Mouse (Mus musculus) ES-E14 (cell line): ENCODE measurements around the gene Antxr1. TPM values are rescaled to one million over a fixed set of nuclear protein-coding genes. Genes with fewer than 3 reads are reported as not detected.

Experiments
- DNase-seq: peaks from one replicate; pipeline ENCODE4 v3.0.0-alpha.2; 2013; ENCODE audit warnings: low read depth, low spot score
- H3K27ac ChIP-seq: 2 replicates; pipeline ENCODE4 v1.5.1; 2012; ENCODE audit warnings: low read depth, mild to moderate bottlenecking, low read length, moderate library complexity, mixed read lengths; ENCODE audit not compliant: poor library complexity, insufficient read depth, severe bottlenecking
- H3K36me3 ChIP-seq: 2 replicates; pipeline ENCODE4 v1.6.1; 2012; ENCODE audit warnings: mild to moderate bottlenecking, low read length, moderate library complexity, mixed read lengths; ENCODE audit not compliant: control insufficient read depth, poor library complexity, insufficient read depth, severe bottlenecking
- H3K4me1 ChIP-seq, 2 experiments: fragments of 150-350 bp in 1 of 2; sonication (generic) in 1 of 2; 2 replicates each; pipeline ENCODE4 v1.6.1; 2012; ENCODE audit warnings: low read length in 2 of 2, mild to moderate bottlenecking in 1 of 2, mixed read lengths in 1 of 2; ENCODE audit not compliant: control insufficient read depth in 2 of 2, insufficient read depth in 2 of 2, poor library complexity in 1 of 2
- H3K4me3 ChIP-seq, 2 experiments: fragments of 150-350 bp in 1 of 2; sonication (generic) in 1 of 2; 2 replicates each; pipeline ENCODE4 v1.5.1; 2012; ENCODE audit warnings: low read length in 2 of 2, low read depth in 1 of 2, mild to moderate bottlenecking in 1 of 2, mixed read lengths in 1 of 2; ENCODE audit not compliant: insufficient read depth in 1 of 2, poor library complexity in 1 of 2, severe bottlenecking in 1 of 2
- H3K9ac ChIP-seq: 2 replicates; pipeline ENCODE4 v1.6.1; 2012; ENCODE audit warnings: low read depth, mild to moderate bottlenecking, low read length, mixed read lengths; ENCODE audit not compliant: poor library complexity, insufficient read depth, severe bottlenecking
- H3K9me3 ChIP-seq: fragments of 150-350 bp; sonication (generic); 2 replicates; pipeline ENCODE4 v1.6.1; 2012; ENCODE audit warnings: low read depth, mild to moderate bottlenecking, low read length; ENCODE audit not compliant: control insufficient read depth, insufficient read depth
- CHD2 ChIP-seq: IDR thresholded peaks from 2 replicates; pipeline ENCODE4 v1.6.1; 2014; ENCODE audit warnings: mild to moderate bottlenecking, low read depth, low read length, inconsistent platforms
- HCFC1 ChIP-seq: IDR thresholded peaks from 2 replicates; pipeline ENCODE4 v1.6.1; 2012; ENCODE audit warnings: low read length, inconsistent platforms, borderline replicate concordance; ENCODE audit not compliant: insufficient read depth
- MAFK ChIP-seq: IDR thresholded peaks from 2 replicates; pipeline ENCODE4 v1.6.1; 2014; ENCODE audit warnings: mild to moderate bottlenecking, low read depth, low read length, inconsistent platforms; ENCODE audit not compliant: insufficient read depth
- ZC3H11A ChIP-seq: IDR thresholded peaks from 2 replicates; pipeline ENCODE4 v1.6.1; 2012; ENCODE audit warnings: low read depth, mild to moderate bottlenecking, inconsistent platforms, low read length, borderline replicate concordance
- ZNF384 ChIP-seq: IDR thresholded peaks from 2 replicates; pipeline ENCODE4 v1.6.1; 2012; ENCODE audit warnings: low read depth, low read length, inconsistent platforms
- in situ Hi-C, 2 experiments: fragments of 600-800 bp; cut with MboI; formaldehyde crosslinking; loops; one replicate each; pipeline ENCODE4 v1.15.1; 2025; ENCODE audit warnings: low sequenced_read_pairs in 2 of 2, inconsistent platforms in 1 of 2; ENCODE audit not compliant: unreplicated experiment in 2 of 2
- total RNA-seq: library from RNA; depleted of rRNA; stranded (reverse); fragments of 300-350 nt; gene quantifications from 2 replicates; pipeline ENCODE4 v1.2.3, GENCODE M21; 2012

Gene Antxr1
- total RNA-seq, 1 experiment = 2.5 TPM

DNA sequence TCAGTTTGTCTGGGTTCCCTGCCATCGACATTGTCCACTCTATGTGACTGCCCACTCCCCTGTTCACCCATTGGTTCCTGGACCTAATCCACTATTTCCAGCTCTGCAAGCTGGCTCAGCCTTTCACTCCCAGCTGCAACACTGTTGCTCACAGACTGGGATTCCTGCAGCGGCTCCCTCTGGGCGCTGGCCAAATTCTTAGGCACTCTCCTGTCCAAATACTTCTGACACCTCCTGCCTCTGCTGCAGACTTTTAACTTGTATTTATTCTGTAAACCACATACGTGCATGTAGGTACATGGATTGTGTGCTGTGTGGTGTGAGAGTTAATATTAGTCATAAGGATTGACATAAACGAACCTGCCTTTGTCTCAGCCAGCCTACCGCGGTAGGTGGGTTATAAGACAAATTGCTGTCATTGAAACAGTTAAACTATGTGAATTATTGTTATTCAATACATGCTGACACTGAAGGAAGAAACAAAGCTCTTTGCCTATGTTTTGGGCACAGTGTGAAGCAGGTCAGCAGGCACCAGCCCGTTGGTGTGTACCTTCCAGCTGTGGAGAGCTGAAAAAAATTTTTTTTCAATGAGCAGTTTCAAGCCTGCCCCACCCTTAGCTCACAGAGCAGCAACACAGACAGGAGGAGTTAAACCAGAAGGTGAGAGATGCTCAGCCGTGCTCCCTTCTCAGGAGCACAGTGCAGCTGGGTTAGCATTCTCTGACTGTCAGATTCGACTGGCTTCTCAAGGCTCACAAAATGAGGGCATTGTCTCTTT is 112.6 kb downstream of the Antxr1 start:
- H3K27ac ChIP-seq = no peak overlapping the region
- no peak for DNase-seq
- no peak for TF ChIP-seq CHD2
- no peak for TF ChIP-seq ZC3H11A
- TF ChIP-seq ZNF384 = no peak
- TF ChIP-seq HCFC1 = no peak
- TF ChIP-seq MAFK = no peak
- no peak overlapping the region for H3K9ac ChIP-seq
- no peaks in the 10 kb centered on the region for H3K36me3 ChIP-seq
- no peaks in the 10 kb centered on the region for H3K9me3 ChIP-seq
- no peak overlapping the region for H3K4me3 ChIP-seq
- H3K4me1 ChIP-seq = 0 out of 4 replicates have a peak, but pooled peaks cover 0 to 3% of the 10 kb centered on the region in 2 experiments
- in situ Hi-C loops = no loop called here

DNA sequence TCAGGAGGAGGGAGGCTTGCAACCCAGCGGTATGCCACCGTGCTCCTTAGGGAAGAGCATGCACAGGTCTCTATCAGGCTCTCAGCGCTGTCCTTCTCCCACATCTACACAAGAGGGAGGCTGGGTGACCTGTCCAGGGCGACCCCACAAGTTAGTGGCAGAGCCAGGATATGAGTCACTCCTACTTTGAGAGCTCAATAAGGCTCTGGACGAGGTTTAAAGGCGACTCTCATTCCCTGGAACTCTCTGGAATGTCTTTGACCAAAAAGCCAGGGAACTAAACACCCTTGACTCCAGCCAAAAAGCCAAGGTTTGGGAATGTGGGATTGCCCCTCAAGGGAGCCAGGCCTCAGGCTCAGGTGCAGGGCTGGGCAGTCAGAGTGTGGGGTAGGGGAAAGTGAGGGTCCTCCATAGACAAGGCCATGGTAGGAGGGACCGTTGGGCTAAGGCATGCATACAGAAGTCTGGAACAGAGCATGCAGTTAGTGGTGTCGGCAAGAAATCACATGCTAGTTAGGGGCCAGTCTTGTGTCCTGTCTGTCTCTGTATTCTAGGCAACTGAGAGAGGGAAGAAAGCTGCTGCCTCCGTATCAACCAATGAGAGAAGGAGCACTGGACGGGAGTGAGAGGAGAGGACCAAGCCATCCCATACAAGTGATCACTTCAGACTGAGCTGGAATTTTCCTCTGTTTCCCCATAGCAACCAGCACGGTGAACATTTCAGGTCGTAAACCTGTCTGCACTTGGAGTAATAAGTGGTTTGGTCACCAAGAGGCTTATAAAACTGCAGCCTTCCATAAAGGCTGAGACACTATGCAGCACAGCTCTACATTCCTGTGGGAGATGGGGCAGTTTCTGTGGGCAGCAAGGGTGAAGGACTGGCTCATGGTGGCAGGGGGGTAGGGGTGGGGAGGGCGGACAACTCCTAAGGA is 116.3 kb downstream of the Antxr1 start:
- H3K4me3 ChIP-seq = no peak overlapping the region
- in situ Hi-C loops = no loop called here
- no peaks in the 10 kb centered on the region for H3K9me3 ChIP-seq
- TF ChIP-seq ZC3H11A (no peak), MAFK (no peak), ZNF384 (no peak), CHD2 (no peak), HCFC1 (no peak)
- H3K27ac ChIP-seq = no peak overlapping the region
- no peak for DNase-seq
- H3K9ac ChIP-seq = no peak overlapping the region
- no peaks in the 10 kb centered on the region for H3K36me3 ChIP-seq
- no peaks in the 10 kb centered on the region for H3K4me1 ChIP-seq

- Histone ChIP-seq H3K27ac (no peak overlapping the region), H3K4me1 (no peaks in the 10 kb centered on the region), H3K9ac (no peak overlapping the region), H3K4me3 (no peak overlapping the region), H3K9me3 (no peaks in the 10 kb centered on the region), H3K36me3 (no peaks in the 10 kb centered on the region)
- TF ChIP-seq ZC3H11A (no peak), MAFK (no peak)
- in situ Hi-C loops = no loop called here
- DNase-seq = no peak
These were observed 119.5 kb downstream of the Antxr1 start for GRCm38 (mm10) chr6:87216114-87216591.

DNA sequence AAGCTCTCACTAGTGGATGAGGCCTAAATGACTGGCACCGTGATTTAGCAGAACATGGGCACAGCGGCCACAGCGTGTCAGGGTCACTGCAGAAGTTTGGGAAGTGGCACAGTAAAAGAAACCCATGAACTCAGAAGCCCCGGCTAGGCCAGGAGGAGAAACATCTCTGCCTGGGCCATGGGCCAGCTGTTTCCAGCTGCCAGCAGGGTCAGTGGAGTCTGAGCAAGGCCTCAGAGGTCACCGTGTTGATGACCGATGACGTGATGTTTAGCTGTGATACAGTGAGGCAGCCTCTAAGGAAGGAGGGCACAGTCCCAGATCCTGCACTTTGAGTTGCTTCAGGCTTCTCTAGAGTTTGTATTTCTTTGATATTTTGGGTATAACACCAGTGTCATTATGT is 122.4 kb downstream of the Antxr1 start:
- Histone ChIP-seq H3K27ac (no peak overlapping the region), H3K9ac (no peak overlapping the region), H3K36me3 (no peaks in the 10 kb centered on the region), H3K4me3 (no peak overlapping the region), H3K4me1 (no peaks in the 10 kb centered on the region), H3K9me3 (no peaks in the 10 kb centered on the region)
- TF ChIP-seq CHD2 (no peak), HCFC1 (no peak), MAFK (no peak), ZC3H11A (no peak), ZNF384 (no peak)
- in situ Hi-C loops = no loop called here
- no peak for DNase-seq
